Mouse (Mus musculus) intestine, postnatal 0 days (tissue): ENCODE data around the gene Naa40. TPM values are rescaled to one million over a fixed set of nuclear protein-coding genes. Genes with fewer than 3 reads are reported as not detected.
A peak's percentile ranks its signal among the peaks of the same experiment; 100 is the strongest.

ENCODE experiments used
- ATAC-seq: fragments of 200-750 bp; cut with Nextera tagmentation; 2 replicates; pipeline ENCODE4 v1.8.0; 2017; ENCODE audit warnings: mild to moderate bottlenecking, moderate TSS enrichment, moderate library complexity
- H3K27ac ChIP-seq: fragments of 300-500 bp; sonication (generic); 2 replicates; pipeline ENCODE4 v1.5.1; 2014; ENCODE audit warnings: mild to moderate bottlenecking, low read depth, low read length, moderate library complexity
- H3K27me3 ChIP-seq: fragments of 300-500 bp; sonication (generic); replicated peaks from 2 replicates; pipeline ENCODE4 v1.6.1; 2014; ENCODE audit warnings: low read length, mixed read lengths; ENCODE audit not compliant: control insufficient read depth, insufficient read depth
- H3K36me3 ChIP-seq: fragments of 300-500 bp; sonication (generic); 2 replicates; pipeline ENCODE4 v1.6.1; 2014; ENCODE audit warnings: mild to moderate bottlenecking, moderate library complexity; ENCODE audit not compliant: control insufficient read depth, insufficient read depth
- H3K4me1 ChIP-seq: fragments of 300-500 bp; sonication (generic); replicated peaks from 2 replicates; pipeline ENCODE4 v1.6.1; 2014; ENCODE audit warnings: antibody characterized with exemption, low read length, mixed read lengths; ENCODE audit not compliant: control insufficient read depth, insufficient read depth
- H3K4me2 ChIP-seq: fragments of 300-500 bp; sonication (generic); replicated peaks from 2 replicates; pipeline ENCODE4 v1.6.1; 2014; ENCODE audit warnings: low read depth, mild to moderate bottlenecking, moderate library complexity
- H3K4me3 ChIP-seq: fragments of 300-500 bp; sonication (generic); 2 replicates; pipeline ENCODE4 v1.5.1; 2014; ENCODE audit warnings: low read depth, low read length
- H3K9ac ChIP-seq: fragments of 300-500 bp; sonication (generic); 2 replicates; pipeline ENCODE4 v1.6.1; 2014; ENCODE audit warnings: mild to moderate bottlenecking, low read depth, low read length
- H3K9me3 ChIP-seq: fragments of 300-500 bp; sonication (generic); 2 replicates; pipeline ENCODE4 v1.6.1; 2016; ENCODE audit warnings: mixed run types; ENCODE audit not compliant: control insufficient read depth
- CTCF ChIP-seq: sonication (generic); IDR thresholded peaks from 2 replicates; pipeline ENCODE4 v1.5.1; 2016; ENCODE audit warnings: low read depth, mild to moderate bottlenecking, control low read depth, antibody characterized with exemption, moderate library complexity
- WGBS: fragments of 180-500 bp; shearing (Covaris S2); extraction: QIAGEN DNeasy Blood & Tissue Kit; methylation state at CpG from one replicate; pipeline ENCODE4 v1.1.7; 2014; 5-methylcytosine and 5-hydroxymethylcytosine counted together
- polyA plus RNA-seq: library from polyadenylated mRNA; unstranded; fragments of >200 nt; fragmentation: Nextera tagmentation; extraction: Ambion mirVana; gene quantifications from 2 replicates; pipeline ENCODE4 v1.2.1, GENCODE M21; 2015

The Naa40 gene
- polyA plus RNA-seq, 1 experiment from 2014 or later, result 18.6 TPM

GRCm38 (mm10) chr19:7269290-7270044 lies 28.5 kb upstream of the Naa40 start:
- 20% methylated on average over 11 of the region's 11 CpGs for WGBS
- Histone ChIP-seq H3K36me3 (0 out of 2 replicates have a peak, but pooled peaks cover 6% of the 10 kb centered on the region), H3K27ac (no peak overlapping the region), H3K9ac (0 out of 2 replicates have a peak overlapping the region, but pooled peaks have one; percentile 68), H3K4me2 (peak overlapping the region; percentile 99), H3K27me3 (no peaks in the 10 kb centered on the region), H3K9me3 (no peaks in the 10 kb centered on the region), H3K4me1 (peaks cover 17% of the 10 kb centered on the region), H3K4me3 (peak overlapping the region; percentile 67)
- TF ChIP-seq CTCF, result no peak
- no peak for ATAC-seq

- WGBS, result under 1% methylated on average over 28 of the region's 30 CpGs
- Histone ChIP-seq H3K27ac (no peak overlapping the region), H3K4me2 (peak overlapping the region; percentile 99), H3K36me3 (no peaks in the 10 kb centered on the region), H3K4me1 (peaks cover 17% of the 10 kb centered on the region), H3K9ac (peak overlapping the region; percentile 68), H3K27me3 (no peaks in the 10 kb centered on the region), H3K9me3 (no peaks in the 10 kb centered on the region), H3K4me3 (peak overlapping the region; percentile 67)
- peak; percentile 87 for TF ChIP-seq CTCF
- peak; percentile 37 for ATAC-seq
Measured at GRCm38 (mm10) chr19:7268722-7269090, 27.7 kb upstream of the Naa40 start.

GRCm38 (mm10) chr19:7267781-7268721 lies 27.1 kb upstream of the Naa40 start:
- H3K27ac ChIP-seq, result peak overlapping the region; percentile 43; the same call in 1 of the 2 replicates
- peak overlapping the region; percentile 68 for H3K9ac ChIP-seq

GRCm38 (mm10) chr19:7267091-7267741 lies 26.2 kb upstream of the Naa40 start, which contains the start of gene Rcor2:
TSS of gene Rcor2 (plus strand) at chr19:7267325.
- no peaks in the 10 kb centered on the region for H3K27me3 ChIP-seq
- ATAC-seq, result peak; percentile 20; the same call in 1 of the 2 replicates
- H3K9ac ChIP-seq, result peak within 1 kb of the TSS; percentile 68; the same call in 1 of the 2 replicates
- peaks cover 17% of the 10 kb centered on the region for H3K4me1 ChIP-seq
- H3K4me3 ChIP-seq, result peak within 1 kb of the TSS; percentile 67
- TF ChIP-seq CTCF, result peak; percentile 11; the same call in 1 of the 2 replicates
- no peaks in the 10 kb centered on the region for H3K9me3 ChIP-seq
- peak within 1 kb of the TSS; percentile 99 for H3K4me2 ChIP-seq
- no peaks in the 10 kb centered on the region for H3K36me3 ChIP-seq
- WGBS, result 6% methylated on average over 28 of the region's 28 CpGs
- peak within 1 kb of the TSS; percentile 43; the same call in 1 of the 2 replicates for H3K27ac ChIP-seq

More at GRCm38 (mm10) chr19:7267781-7268721, 27.1 kb upstream of the Naa40 start:
- Histone ChIP-seq H3K27me3 (no peaks in the 10 kb centered on the region), H3K36me3 (no peaks in the 10 kb centered on the region), H3K9me3 (no peaks in the 10 kb centered on the region), H3K4me3 (peak overlapping the region; percentile 67), H3K4me1 (peaks cover 17% of the 10 kb centered on the region), H3K4me2 (peak overlapping the region; percentile 99)
- WGBS, result 2% methylated on average over 51 of the region's 97 CpGs
- no peak for TF ChIP-seq CTCF
- peak; percentile 49 for ATAC-seq

GRCm38 (mm10) chr19:7266421-7266831 lies 25.4 kb upstream of the Naa40 start:
- Histone ChIP-seq H3K27ac (no peak overlapping the region), H3K4me2 (no peak overlapping the region), H3K4me1 (peaks cover 17% of the 10 kb centered on the region), H3K9ac (no peak overlapping the region), H3K4me3 (no peak overlapping the region), H3K36me3 (no peaks in the 10 kb centered on the region), H3K27me3 (no peaks in the 10 kb centered on the region), H3K9me3 (no peaks in the 10 kb centered on the region)
- WGBS, result 69% methylated on average over 4 of the region's 4 CpGs
- TF ChIP-seq CTCF, result no peak
- ATAC-seq, result no peak
